Mouse (Mus musculus) frontal cortex, adult 2 months (tissue): ENCODE results near the gene Oprd1. TPM values are rescaled to one million over a fixed set of nuclear protein-coding genes. Genes with fewer than 3 reads are reported as not detected.

Experiments
- DNase-seq, 2 experiments: peaks; one replicate each; pipeline ENCODE4 v3.0.0; 2022; ENCODE audit warnings: low spot score in 1 of 2; ENCODE audit errors: extremely low spot score in 1 of 2
- polyA plus RNA-seq: library from polyadenylated mRNA; depleted of rRNA; stranded (reverse); fragments of >200 nt; gene quantifications from 2 replicates; pipeline ENCODE4 v1.2.3, GENCODE M21; 2012; rRNA removed

Gene Oprd1
- polyA plus RNA-seq, 1 experiment, result 13.1 TPM

GRCm38 (mm10) chr4:132062934-132063884 is 81.1 kb downstream of the Oprd1 start:
- DNase-seq, result no peak

- DNase-seq, result no peak
Observed at GRCm38 (mm10) chr4:132062289-132062688, 82.0 kb downstream of the Oprd1 start.

Other genes with a start within 250 kb of the Oprd1 start
- gene Tmem200b, start 222.7 kb downstream of the Oprd1 start, polyA plus RNA-seq, result 3.4 and 5.2 TPM in 2 replicates
- 0.06 TPM in 1 of 2 replicates, not detected in the other for gene Gm10300, start 69.8 kb downstream of the Oprd1 start, polyA plus RNA-seq
- 29.1 and 29.3 TPM in 2 replicates for gene Epb41, start 69.2 kb downstream of the Oprd1 start, polyA plus RNA-seq
- 19.0 and 21.8 TPM in 2 replicates for gene Ythdf2, start 67.8 kb upstream of the Oprd1 start, polyA plus RNA-seq
- 20.7 and 21.6 TPM in 2 replicates for gene Gmeb1, start 117.1 kb upstream of the Oprd1 start, polyA plus RNA-seq
- gene Taf12, start 129.9 kb upstream of the Oprd1 start, polyA plus RNA-seq, result 16.7 and 17.9 TPM in 2 replicates
- 2.8 and 3.9 TPM in 2 replicates for gene Rab42, start 158.9 kb upstream of the Oprd1 start, polyA plus RNA-seq
- gene Trnau1ap, start 185.1 kb upstream of the Oprd1 start, polyA plus RNA-seq, result 17.4 and 18.4 TPM in 2 replicates
- 9.5 and 11.1 TPM in 2 replicates for gene Rcc1, start 209.1 kb upstream of the Oprd1 start, polyA plus RNA-seq